Mouse (Mus musculus): Measurements from ENCODE around the gene Ankle2. TPM values are rescaled to one million over a fixed set of nuclear protein-coding genes. Genes with fewer than 3 reads are reported as not detected.

Gene Ankle2
- total RNA-seq, 4 experiments from 2014 or later = 30.9 to 39.7 (median 33.5) TPM

DNA sequence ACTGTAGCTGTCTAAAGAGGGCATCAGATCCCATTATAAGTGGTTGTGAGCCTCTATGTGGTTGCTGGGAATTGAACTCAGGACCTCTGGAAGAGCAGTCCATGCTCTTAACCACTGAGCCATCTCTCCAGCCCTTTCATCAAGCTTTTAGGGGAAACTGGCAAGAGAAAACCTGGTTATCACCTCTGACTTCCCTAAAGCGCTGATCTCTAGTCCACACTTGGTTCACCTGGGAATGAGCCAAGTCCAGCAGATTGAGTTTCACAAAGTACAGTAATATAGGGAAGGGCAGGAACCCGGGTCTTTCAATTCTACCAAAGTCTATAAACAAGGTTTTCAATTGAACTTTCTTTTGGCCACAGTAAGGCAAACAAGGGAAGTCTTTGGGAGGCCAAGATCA lies 51.2 kb downstream of the Ankle2 start:
- DNase-seq (ENCODE audit: low spot score in 2 of 2) = no peak

DNA sequence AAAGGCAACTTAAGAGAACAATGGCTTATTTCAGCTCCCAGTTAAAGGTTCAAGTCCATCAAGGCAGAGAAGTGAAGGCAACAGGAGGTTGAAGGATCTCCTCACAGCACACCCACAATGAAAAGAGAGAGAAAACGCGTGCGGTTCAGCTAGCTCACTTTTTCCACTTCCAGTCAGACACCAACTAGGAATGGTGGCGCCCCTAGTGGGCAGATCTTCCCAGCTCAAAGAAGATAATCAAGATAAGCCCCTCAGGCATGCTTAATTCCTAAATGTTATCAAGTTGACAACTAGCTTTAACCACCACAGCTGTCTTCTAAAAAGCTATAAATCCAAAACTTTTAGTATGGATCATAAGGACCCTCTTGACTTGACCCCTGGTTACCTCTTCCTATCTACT lies 53.7 kb downstream of the Ankle2 start:
- DNase-seq (ENCODE audit: low spot score in 2 of 2) = peak in 1 of 2 experiments; percentile 18

DNA sequence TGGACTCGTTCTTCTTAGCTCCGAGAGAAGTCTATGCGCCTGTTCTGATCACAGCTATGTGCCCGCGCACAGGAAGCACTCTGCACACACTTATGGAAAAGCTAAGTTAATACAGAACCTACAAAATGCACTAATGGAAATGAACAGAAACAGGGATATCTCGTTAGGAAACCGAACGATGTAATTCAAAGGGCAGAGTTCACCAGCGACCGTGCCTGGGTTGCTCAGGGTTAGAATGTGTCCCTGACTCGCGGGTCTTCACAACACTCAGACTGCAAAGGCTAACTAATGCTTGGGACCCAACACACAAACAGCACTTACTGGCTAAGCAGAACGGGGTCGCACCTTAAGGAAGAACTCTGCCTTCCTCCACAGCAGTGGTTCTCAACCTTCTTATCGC lies 54.4 kb downstream of the Ankle2 start:
- no peak for DNase-seq (ENCODE audit: low spot score in 2 of 2)

DNA sequence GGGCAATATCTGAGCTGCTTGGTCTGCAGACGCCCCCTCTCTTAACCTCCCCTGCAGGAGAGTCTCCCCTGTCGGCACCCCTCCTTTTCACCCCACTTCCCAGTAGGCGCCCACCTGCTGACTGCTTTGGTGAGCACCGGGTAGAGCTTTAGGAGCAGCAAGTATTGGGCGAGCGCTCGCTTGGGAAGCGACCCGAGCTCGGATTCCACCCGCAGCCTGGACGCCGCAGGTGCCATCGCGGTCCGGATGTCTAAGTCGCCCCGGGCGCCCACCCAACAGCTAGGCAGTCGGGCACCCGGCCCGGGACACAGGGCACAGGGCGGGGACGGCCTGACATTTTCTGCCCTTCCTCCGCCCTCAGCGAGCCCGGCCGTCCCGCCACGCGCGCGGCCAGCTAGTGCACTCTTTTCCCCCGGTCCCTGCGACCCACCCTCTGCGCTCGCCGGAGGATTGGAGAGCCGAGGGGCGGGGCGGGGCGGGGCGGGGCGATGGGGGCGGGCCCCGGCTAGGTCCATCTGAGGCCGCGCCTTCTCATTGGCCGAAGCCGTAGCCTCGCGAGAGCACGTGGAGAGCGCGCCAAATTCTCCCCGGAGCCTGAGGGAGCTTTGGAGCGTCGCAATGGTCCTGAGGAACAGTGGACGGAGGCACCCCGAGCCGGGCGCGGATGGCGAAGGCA lies 55.1 kb downstream of the Ankle2 start, which contains the start of the genes Pxmp2 and Pole:
Gene Pxmp2, minus strand, starts transcription at position 417 of the 676 bp plus-strand sequence.
Gene Pole, plus strand, starts transcription at position 537 of the 676 bp plus-strand sequence.
- DNase-seq (ENCODE audit: low spot score in 2 of 2) = peak; percentile 81 to 88

DNA sequence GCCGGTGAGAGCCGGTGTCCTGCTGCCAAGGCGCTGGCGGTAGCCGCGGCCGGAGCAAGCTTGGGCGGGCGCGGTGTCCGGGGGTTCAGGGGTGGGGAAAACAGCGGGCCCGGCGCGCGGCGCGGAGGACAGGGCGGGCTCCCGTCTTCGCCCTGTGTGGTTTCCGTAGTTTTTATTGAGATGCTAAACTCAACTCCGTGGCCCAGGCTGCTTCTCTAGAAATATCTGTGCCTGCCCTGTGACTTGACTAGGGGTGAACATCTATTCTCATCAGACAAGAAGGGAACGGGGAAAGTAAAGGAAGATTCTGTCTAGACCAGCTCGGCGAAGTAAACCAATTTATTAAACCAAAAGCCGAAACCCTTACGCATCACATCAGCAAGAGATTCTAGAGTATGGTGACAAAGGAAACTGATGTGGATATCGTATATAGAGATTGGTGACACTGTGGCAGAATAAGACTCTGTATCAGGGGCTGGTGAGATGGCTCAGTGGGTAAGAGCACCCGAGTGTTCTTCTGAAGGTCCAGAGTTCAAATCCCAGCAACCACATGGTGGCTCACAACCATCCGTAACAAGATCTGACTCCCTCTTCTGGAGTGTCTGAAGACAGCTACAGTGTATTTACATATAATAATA lies 55.8 kb downstream of the Ankle2 start:
- no peak for DNase-seq (ENCODE audit: low spot score in 2 of 2)

DNA sequence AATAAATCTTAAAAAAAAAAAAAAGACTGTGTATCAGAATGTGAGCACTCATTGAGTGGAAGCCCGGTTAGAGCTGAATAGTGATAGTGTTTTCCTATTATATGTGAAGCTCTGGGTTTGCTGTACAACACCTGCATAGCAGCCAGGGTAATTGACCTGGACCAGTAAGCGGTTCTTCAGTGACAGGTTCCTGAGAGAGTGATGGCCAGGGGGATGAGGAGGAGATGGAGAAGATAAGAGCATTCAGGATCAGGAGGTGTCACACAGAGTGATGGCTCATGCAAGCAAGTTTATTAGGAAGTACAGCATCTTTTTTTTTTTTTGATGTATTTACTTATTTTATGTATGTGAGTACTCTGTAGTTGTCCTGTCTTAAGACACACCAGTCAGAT lies 56.3 kb downstream of the Ankle2 start:
- no peak for DNase-seq (ENCODE audit: low spot score in 2 of 2)

DNA sequence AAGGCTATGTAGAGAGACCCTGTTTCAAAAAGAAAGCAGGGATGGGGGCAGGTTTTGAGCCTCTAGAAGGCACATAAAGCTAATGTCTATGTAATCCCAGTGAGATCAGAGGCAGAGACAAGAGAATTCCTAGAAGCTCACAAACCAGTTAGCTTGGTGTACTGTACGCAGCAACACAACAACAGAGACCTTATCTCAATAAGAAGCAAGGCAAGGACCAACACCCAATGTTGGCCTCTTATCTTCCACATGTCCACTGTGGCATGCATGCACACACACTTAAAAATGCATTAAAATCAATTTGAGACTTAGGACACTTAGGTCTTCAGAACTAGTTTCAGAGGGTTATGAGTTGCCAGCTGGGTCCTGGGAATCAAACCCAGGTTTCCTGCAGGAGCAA lies 60.8 kb downstream of the Ankle2 start:
- DNase-seq (ENCODE audit: low spot score in 2 of 2) = no peak

DNA sequence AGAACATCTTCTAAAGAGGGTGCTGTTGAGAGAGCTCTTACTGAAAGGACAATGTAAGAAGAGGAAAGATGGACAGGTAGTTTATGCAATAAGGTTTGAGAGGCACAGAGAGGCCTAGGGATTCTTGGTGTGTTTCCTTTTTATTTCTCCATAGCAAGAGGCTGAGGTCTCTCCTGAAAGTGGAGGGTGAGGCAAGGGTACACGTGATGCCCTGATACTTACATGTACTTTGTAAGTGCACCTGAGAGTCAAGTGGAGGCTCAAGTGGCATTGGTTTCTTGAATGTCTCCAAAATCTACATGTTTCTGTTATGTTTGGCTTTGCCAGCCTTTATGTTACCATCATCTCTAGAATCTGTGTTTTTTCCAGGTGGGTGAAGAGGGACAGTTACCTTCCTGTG lies 65.8 kb downstream of the Ankle2 start:
- DNase-seq (ENCODE audit: low spot score in 2 of 2) = no peak

DNA sequence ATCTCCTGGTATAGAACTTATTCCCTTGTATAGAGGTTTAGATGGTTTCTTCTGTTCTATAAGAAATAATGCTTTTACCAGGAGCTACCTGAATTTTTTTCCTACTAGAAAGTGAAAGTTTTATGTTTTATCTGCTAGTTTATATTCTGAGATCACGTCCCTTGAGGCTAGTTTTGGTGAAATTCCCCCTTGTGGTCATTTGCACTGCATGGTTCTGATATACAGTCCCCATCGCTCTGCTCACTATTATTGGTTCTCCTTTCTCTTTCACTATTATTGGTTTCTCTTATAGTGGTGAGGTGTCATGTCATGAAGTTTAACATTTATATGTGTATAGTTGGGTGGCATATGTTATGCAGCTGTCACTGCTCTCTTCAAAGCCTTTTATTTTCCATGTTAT lies 69.8 kb downstream of the Ankle2 start:
- DNase-seq (ENCODE audit: low spot score in 2 of 2) = no peak

Other genes starting within 250 kb of the Ankle2 start
- 1 to 10 TPM; 7.7 to 9.9 (median 8.6) TPM for gene Zfp932, start 234.5 kb upstream of the Ankle2 start, total RNA-seq (2022)
- gene Gm17655, start 158.5 kb upstream of the Ankle2 start, total RNA-seq (2022) = 1 to 10 TPM in 3 of 4 experiments, under 1 TPM in 1; 0.65 to 2.5 (median 1.8) TPM
- gene Gm35315, start 136.6 kb upstream of the Ankle2 start, total RNA-seq (2022) = under 1 TPM; 0.27 to 0.49 (median 0.34) TPM
- not detected for gene Plcxd1, start 131.0 kb upstream of the Ankle2 start, total RNA-seq (2022)
- gene Gtpbp6, start 122.8 kb upstream of the Ankle2 start, total RNA-seq (2022) = 10 to 100 TPM; 10.9 to 20.6 (median 13.5) TPM
- 1 to 10 TPM; 3.5 to 5.4 (median 4.3) TPM for gene Zfp605, start 120.9 kb upstream of the Ankle2 start, total RNA-seq (2022)
- gene Chfr, start 95.2 kb upstream of the Ankle2 start, total RNA-seq (2022) = 10 to 100 TPM in 3 of 4 experiments, 1 to 10 TPM in 1; 9.0 to 12.7 (median 12.0) TPM
- gene Golga3, start 54.3 kb upstream of the Ankle2 start, total RNA-seq (2022) = 10 to 100 TPM; 44.1 to 52.7 (median 50.0) TPM
- 10 to 100 TPM; 25.4 to 30.6 (median 28.3) TPM for gene Pgam5, start 38.9 kb downstream of the Ankle2 start, total RNA-seq (2022)
- 10 to 100 TPM; 38.1 to 54.8 (median 44.5) TPM for gene Pxmp2, start 55.2 kb downstream of the Ankle2 start, total RNA-seq (2022)
- gene Pole, start 55.3 kb downstream of the Ankle2 start, total RNA-seq (2022) = 1 to 10 TPM in 3 of 4 experiments, under 1 TPM in 1; 0.99 to 2.5 (median 1.5) TPM
- not detected for gene P2rx2, start 112.2 kb downstream of the Ankle2 start, total RNA-seq (2022)
- not detected for gene Lrcol1, start 113.7 kb downstream of the Ankle2 start, total RNA-seq (2022)
- gene Fbrsl1, start 217.5 kb downstream of the Ankle2 start, total RNA-seq (2022) = 10 to 100 TPM; 27.3 to 40.0 (median 33.9) TPM

Data from gastrocnemius, adult 8-10 months (tissue).